Mouse (Mus musculus) adipocyte (in vitro differentiated cells): ENCODE results near the gene Hells.

Experiments used
- DNase-seq: peaks from one replicate; pipeline ENCODE4 v3.0.0-alpha.2; 2016; ENCODE audit warnings: low spot score

Gene Hells

DNA sequence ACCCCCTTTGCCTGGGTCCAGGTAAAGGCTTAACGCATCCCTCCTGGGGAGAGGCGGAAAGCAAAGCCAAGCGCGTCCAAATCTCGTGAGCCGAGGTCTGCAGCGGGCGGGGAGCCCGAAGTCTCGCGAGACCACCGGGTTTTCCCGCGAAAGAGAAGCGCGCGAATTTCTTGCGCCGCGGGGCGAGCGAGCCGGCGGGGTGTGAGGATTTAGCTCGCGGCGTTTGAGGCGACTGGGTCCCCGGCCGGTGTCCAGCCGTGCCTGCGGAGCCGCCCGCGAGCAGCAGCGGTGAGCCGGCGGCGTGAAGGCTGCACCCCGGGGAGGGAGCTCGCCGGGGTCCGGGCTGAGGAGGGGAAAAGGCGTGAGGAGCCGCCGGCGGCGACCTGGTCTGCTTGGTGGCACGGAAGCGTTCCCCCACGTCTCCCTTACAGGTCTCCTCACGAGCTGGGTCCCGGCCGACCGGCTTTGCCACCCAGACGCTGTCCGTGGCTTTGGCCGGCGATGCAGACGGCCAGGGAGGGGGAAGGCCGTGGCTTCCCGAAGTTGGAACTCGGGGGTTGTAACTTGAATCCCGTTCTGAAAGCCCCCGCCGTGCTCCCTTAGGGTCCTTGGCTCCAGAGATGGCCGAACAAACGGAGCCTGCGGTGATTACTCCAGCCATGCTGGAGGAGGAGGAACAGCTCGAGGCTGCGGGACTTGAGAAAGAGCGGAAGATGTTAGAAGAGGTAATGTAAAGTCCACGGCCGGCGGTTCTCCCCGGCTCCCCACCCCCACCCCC is at the start of gene Hells:
Hells (plus strand) TSS at position 128 of the 778 bp plus-strand sequence.
- DNase-seq, result peak; percentile 90

DNA sequence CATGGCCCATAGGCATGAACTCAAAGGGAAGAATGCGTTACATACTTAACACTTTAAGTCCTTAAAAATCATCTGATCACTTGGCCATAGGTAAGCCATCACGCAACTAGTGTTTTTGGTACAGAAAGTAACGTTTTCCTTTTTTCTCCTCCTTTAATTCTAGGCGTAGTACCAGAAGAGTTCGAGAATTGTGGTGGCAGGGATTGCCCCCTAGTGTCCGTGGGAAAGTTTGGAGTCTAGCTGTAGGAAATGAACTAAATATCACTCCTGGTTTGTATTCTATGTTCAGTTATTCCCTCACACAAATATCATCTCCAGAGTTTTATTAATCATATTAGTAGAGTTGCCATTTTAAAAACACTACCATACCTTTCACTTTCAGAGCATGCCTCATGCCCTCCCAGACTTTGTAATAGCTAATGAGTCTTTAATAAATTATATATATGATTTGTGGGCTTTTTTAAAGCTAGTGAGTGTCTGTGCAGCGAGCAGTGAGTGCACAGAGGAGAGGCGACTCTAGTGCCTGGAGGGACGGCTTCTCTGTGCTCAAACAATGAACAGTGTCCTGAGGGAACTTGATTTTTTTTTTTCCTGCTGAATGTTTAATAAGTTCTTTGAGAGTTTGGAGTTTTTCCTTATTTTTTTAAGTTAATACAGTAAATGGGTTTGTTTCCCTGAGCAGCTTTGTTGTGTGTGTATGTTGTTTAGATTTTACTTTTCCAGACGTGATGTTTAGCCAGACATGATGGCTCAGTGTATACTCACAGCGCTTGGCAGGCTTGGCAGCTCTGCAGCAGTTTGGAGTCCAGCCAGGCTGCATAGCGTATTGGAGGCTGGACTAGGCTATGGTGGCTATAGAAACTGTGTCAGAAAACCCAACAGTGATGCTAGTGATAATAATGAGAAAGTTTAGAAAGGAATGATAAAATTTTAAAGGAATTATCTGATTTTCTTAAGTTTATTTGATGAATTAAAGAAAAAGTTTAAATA is 29.3 kb upstream of the Hells start:
- DNase-seq, result peak; percentile 39

DNA sequence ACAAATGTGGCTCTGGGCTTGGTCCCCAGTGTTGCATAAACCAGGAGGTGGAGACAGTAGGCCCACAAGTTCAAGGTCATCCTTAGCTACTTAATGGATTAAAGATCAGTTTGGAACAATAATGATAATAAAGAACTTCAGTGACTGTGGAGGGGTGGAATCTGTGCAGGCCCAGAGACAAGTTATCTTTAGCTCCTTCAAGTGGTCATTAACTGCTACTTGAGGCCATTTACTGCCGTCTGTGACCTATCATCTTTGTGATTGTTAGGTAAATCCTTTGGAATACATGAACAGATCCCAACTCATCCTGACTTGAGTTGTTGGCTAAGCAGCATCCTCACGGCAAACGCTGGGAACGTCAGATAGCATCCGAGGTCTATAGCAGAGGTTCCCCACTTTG is 28.2 kb upstream of the Hells start:
- no peak for DNase-seq

DNA sequence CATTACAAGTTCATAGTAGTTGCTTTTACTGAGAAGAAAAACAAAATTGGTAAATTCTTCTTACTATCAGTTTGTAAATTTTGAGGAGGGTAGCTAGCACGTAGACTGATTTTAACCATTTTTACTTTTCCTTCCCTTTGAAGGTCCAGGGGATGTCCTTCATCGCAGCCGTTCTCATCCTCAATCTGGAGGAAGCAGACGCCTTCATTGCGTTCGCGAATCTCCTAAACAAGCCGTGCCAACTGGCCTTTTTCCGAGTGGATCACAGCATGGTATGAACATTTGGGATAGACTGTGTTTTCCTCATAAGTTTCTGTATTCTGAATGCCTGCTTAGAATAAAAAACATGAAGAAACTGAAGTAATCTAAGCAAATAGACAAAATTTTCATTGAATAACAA is 16.9 kb upstream of the Hells start:
- DNase-seq, result no peak

DNA sequence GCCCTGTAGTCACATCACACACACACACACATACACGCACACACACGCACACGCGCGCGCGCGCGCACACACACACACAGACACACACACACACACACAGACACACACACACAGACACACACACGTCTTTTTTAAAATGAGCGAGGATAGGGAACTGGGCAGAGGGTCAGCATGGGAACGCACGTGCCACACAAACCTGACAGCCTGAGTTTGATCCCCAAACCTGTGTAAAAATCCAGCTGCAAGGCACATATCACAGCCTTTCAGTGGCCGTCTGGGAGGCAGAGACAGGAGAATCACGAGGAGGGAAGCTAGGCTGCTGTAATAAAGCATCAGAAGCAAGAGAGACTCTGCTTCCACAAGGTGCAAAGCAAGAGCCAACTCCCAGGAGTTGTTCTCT is 15.8 kb upstream of the Hells start:
- no peak for DNase-seq

DNA sequence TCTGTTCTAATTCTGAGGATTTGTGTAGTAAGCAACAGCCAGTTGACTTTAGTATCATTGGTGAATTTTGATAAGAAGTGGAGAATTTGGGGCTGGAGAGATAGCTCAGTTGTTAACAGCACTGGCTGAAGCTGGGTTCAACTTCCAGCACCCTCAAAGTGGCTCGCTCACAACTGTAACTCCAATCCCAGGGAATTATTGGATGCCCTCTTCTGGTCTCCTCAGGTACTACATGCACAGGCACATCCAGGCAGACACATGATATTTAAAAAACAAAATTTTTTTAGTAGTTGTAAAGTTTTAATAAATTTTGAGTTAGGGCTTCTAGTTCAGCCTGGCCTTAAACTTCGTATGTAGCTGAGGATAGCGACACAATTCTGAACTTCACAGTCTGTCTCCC is 15.0 kb upstream of the Hells start:
- DNase-seq, result peak; percentile 52

DNA sequence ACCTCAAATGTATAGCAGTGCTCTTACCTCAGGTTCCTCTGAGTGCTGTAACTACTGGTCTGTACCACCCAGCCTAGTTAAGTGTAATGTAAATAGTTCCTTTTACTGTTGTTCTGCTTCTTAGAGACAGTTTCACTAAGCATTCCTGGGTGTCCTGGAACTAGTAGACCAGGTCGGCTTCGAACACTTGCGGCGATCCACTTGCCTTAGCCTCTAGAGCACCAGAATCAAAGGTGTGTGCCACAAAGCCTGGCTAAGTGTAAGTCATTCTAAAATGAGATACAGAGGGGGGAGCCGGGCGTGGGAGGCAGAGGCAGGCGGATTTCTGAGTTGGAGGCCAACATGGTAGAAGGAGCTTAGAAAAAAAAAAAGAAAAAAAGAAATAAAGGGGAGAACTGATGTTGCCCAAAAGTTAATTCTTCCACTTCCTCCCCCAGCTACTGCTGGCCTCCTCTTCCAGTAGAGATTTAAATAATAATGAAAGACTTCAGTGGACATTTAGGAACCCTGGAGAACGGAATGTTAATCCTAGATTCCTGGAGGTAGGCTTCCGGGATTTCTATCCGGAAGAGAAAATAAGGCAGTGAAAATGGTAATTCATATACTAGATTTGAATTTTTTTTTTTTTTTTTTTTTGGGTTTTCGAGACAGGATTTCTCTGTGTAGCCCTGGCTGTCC is 2.1 kb upstream of the Hells start:
- no peak for DNase-seq

DNA sequence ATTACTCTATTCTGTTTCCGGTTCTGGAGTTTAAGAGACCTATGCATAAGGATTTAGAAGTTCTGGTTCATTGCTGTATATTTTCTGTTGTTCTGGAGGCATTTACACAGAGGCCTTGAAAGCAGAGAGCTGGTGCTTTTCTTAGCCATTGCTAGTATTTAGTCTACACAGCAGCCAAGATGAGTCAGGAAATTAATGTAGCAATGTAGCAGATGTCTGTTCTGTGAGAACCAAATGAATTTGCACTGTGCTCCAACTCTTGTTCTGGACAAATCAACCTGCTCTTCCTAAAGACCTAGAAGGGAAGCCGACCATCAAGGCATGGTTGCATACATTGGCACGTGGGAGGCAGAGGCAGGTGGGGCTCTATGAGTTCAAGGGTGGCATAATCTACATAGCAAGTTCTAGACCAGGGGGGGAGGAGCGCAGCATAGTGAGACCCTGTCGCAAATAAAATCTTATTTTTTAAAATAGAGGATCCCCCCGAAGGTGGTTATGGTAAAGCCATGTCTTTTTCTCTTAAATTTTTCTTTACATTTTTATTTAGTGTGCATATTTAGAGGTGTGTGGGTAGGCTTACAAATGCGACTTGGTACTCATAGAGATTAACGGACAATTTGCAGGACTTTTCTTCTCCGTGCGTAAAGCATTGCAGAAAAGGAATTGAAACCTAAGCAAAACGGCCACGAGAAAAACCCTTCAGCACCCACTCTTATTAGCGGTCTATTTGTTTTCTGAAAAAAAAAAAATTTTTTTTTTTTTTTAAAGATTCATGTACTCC is 1.1 kb upstream of the Hells start:
- no peak for DNase-seq

DNA sequence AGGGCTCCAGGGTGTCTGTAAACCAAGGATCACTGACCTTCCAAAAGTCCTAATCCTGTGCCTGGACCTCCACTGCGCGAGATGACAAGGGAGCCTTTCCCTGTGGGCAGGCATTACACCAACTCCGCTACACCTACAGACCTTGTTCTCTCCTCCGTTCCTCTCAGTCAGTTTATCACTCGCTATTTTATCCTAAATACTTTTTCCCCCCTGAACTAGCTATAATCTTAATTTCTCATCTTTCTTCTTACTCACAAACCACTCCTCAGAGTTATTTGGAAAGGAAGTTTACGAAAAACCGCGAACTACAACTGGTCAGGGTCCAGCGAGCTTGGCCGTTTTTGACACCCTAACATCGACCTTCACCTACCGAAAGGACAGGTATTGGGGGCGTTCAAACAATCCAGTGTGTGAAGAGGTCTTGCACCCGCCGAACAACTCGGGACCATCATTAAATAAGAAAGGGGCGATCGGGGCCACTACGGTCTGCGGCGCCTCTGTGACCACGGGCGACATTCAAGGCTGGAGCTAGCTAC is 395 bp upstream of the Hells start:
- no peak for DNase-seq

DNA sequence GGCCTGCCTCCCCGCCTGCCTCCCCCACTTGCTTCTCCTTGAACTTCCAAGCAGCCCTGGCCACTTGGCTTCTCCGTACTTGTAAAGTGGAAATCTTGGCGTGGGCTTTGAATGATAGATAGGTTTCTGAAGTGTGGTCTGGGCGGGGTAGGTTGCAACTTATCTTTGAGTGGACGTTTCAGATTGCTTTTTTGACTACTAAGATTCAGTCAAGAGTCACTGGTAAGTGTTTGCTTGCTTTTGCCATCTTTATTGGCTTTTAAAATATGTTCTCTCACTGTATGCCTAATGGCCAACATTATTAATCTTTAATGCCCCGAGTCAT is 813 bp downstream of the Hells start:
- no peak for DNase-seq

DNA sequence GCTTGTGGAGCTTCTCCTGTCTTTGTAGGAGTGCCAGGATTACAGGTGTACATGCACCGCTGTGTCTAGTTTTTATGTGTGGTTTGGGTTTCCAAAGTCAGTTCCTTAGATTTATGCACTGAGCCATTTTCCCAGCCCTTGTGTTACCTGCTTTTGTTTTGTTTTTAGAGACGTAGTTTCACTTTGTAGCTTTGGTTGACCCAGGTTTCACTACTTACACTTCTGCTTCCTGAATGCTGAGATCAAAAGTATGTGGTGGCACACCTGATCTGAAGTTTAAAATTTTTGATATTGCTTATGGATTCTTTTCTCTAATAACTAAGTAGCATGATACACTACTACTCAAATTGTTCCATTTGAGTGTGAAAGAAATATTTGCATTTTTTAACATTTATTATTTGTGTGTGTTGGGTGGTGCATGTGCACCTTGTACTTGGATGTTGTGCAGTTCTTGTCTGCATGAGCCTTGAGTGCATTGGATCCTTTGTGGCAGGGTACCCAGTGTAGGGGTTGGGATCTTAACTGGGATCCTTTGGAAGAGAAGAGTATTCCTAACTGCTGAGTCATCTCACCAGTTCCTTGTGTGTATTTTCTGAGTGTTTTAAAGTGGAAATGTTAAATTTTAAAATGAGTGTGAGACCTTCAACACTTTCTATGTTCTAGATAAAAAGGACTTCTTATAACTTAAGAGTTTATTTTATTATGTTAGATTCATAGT is 14.0 kb downstream of the Hells start:
- DNase-seq, result no peak

DNA sequence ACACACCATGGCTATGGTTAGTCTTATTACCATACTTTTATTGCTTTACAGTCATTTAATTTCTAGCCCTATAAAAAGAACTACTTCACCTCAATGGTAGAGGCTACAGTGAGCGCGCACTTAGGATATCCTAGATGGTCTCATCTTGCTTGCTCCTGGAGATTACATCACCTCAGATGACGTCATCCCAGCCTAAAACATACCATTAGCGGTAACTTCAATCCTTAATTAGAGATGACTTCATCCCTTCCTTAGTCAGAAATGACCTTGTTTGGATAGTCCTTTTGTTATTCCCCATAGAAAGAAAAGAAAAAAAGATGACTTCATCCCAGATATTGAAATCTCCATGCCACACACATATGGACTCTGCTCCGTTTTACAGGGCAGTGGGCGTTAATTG is 40.0 kb downstream of the Hells start:
- no peak for DNase-seq

DNA sequence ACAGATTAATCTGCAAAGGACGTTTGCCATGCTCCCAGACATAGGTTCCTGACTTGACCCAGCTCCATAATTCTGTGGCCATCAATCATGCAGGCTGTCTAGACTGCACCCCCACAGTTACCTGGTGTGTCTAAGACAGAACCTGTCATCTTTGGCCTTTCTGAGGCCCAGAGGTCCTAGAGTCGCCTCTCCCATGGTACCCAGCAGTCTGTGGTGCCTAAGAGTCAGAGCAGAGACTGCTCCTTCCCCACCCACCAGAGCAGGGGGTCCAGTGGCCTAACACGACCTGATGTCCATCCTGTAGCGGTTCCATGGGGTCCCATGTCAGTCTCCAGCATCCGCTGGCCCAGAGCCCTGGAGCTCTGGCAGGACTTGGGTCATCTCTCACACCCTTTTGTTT is 41.9 kb downstream of the Hells start:
- DNase-seq, result no peak

DNA sequence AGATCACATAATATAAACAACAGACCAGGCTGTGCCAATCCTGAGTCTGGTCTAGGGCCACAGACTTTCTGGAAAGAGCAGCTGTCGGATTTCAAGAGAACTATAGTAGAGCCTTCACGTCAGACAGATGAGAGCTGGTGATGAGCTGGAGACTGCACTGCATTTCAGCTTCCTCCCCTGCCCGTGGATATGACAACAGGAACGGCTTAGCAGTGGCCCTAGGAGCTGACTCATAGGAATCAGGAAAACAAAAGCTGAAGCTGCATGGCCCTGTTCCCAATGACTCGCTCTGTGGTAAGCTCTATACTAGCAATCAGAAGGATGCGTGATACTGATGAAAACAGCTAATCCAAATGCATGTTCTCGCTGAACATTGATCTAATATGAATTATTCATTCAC is 43.0 kb downstream of the Hells start:
- peak; percentile 69 for DNase-seq

DNA sequence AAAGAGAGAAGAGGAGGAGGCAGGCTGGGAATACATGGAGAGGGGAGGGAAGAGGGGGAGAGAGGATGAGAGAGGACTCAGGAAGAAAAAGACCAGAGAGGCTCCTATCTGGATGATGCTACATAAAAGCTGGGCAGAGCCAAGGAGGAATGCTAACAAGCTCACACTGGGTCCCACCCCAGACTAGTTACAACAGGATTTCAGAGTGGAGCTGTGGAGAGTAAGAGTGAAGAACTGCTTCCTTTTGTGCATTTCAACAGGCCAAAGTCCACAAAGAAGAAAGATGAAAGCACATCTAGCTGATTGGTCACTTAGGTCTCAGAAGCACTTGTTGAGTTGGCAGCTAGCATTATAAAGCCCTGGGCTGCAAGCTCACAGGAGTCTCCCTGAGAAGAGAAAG is 45.6 kb downstream of the Hells start:
- DNase-seq, result no peak

DNA sequence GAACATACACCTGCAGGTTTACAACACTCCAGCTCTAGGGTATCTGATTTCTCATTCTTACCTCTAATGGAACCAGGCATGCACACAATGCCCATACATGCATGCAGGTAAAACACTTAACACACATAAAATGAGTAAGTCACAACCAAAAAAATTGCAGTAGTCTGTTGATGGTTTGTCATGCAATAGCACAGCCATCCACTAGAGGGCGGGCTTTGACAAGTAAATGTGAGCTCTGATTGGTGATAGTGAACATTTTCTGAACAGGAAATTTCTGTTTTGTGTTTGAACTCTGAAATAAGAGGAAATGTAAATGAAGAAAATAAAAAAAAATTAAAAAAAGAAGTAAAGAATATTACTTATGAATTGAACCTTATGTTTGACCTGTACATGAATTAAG is 51.3 kb downstream of the Hells start:
- DNase-seq, result peak; percentile 85

DNA sequence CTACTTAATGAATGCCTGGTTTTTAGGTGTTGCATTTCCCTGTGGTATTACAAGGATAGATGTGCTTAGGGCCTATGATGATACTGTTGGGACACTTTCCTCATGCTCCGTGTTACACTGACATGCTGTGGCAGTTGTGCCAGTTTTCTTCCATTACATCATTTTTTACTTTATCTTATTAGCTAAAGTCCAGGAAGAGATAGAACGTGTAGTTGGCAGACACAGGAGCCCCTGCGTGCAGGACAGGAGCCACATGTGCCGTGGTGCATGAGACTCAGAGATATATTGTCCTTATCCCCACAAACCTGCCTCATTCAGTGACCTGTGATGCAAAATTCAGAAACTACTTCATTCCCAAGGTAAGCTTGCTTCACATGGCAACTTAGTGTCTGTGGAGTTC is 67.5 kb downstream of the Hells start:
- DNase-seq, result no peak

DNA sequence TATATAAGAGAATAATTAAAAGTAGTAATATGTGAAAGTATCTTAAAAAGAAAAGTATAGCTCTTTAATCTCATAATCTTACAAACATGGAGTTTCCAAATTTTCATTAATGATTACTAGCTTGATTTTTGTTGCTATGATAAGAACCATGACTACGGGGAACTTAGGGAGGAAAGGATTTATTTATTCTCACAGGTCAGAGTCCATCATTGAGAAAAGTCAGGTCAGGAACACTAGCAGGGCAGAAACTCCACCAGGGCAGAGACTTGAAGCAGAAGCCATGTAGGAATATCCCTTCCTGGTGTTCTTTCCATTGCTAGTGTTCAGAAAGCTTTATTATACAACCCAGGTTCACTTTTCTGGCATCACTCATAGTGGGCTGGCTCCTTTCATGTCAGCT is 68.0 kb downstream of the Hells start:
- no peak for DNase-seq

DNA sequence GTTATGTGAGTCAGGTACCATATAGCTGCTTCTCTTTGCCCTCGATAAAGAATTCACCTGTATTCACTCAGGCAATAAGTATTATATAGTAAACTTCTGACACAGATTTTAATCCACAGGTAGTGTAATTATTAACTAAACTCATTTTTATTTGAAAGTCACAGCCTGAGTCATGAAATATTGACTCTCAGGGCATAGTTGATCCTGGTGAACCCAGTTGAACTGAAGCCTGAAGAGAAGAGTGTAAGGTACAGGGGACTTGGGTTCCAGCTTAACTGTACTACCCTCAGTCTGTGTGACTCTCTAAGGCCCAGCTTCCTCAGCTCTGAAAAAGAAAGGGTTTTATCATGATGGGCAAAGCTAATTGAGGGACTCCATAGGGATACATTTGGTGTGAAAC is 74.4 kb downstream of the Hells start:
- no peak for DNase-seq

DNA sequence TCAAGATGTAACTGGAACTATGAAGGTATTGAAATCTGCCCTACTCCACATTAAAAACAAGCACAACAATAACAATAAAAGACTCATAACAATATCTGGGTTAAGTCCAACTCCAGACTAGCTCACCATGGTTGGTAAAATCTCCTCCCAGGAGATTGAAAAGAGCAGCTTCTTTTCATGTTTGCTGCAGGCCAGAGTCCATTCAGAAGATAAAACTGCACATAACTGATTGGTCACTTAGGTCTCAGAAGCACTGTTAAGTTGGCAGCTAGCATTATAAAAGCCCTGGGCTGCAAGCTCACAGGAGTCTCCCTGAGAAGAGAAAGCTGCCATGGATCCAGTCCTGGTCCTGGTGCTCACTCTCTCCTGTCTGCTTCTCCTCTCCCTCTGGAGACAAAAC is 76.0 kb downstream of the Hells start, which contains the start of gene Cyp2c55:
Cyp2c55 (plus strand) TSS at position 305 of the 400 bp plus-strand sequence.
- DNase-seq, result no peak
